Comparison of ENCODE assay signal across 14 mouse cellular contexts in genomic region chr9:48964587-48965040, GRCm38 (mm10). TPM values are rescaled to one million over a fixed set of nuclear protein-coding genes. Genes with fewer than 3 reads are reported as not detected.
DNase-seq lines count a peak whose midpoint lies in the region; ATAC-seq and TF ChIP-seq lines count a peak whose summit lies in the region.
"Had no signal": no experiment of that assay in that cellular context is flagged by ENCODE, and none has a peak within 500 bp of the region (broad histone marks: within the 10 kb centered on the region; RNA-seq: fewer than 3 reads in every experiment).

Gene Htr3b, minus strand, starts transcription at chr9:48964990.

- no peaks in the 10 kb centered on the region for H3K9me3 ChIP-seq in hindbrain, postnatal 0 days (ENCODE audit: low read length)
- H3K9me3 ChIP-seq in hindbrain, embryonic 10.5 days, result no peaks in the 10 kb centered on the region
- no peaks in the 10 kb centered on the region for H3K9me3 ChIP-seq in limb, embryonic 10.5 days (replicated peaks)
- H3K9me3 ChIP-seq: limb, embryonic 13.5 days; midbrain, embryonic 15.5 days had no signal

- no peak within 1 kb of the TSS for H3K9ac ChIP-seq in hindbrain, postnatal 0 days (replicated peaks; ENCODE audit: low read length)
- H3K9ac ChIP-seq: limb, embryonic 13.5 days; midbrain, embryonic 15.5 days had no signal

- no peaks in the 10 kb centered on the region for H3K36me3 ChIP-seq in hindbrain, postnatal 0 days (ENCODE audit: insufficient read depth, low read length)
- no peaks in the 10 kb centered on the region for H3K36me3 ChIP-seq in hindbrain, embryonic 10.5 days
- no peaks in the 10 kb centered on the region for H3K36me3 ChIP-seq in thymus, adult 2 months (ENCODE audit: control insufficient read depth, insufficient read depth, low read length)
- H3K36me3 ChIP-seq in limb, embryonic 10.5 days, result no peaks in the 10 kb centered on the region
- H3K36me3 ChIP-seq: limb, embryonic 13.5 days; midbrain, embryonic 15.5 days had no signal

- no peak within 1 kb of the TSS for H3K4me2 ChIP-seq in hindbrain, postnatal 0 days (ENCODE audit: low read depth, low read length)
- H3K4me2 ChIP-seq: limb, embryonic 13.5 days; midbrain, embryonic 15.5 days had no signal

- WGBS in hindbrain, postnatal 0 days, result 76% methylated on average over 7 of the region's 7 CpGs
- 70% methylated on average over 7 of the region's 7 CpGs for WGBS in hindbrain, embryonic 10.5 days
- WGBS in thymus, adult 2 months, result 54% methylated on average over 7 of the region's 7 CpGs
- WGBS in limb, embryonic 10.5 days, result 73% methylated on average over 7 of the region's 7 CpGs

- H3K27ac ChIP-seq in hindbrain, postnatal 0 days, result no peak within 1 kb of the TSS
- H3K27ac ChIP-seq in hindbrain, embryonic 10.5 days, result no peak within 1 kb of the TSS
- no peak within 1 kb of the TSS for H3K27ac ChIP-seq in thymus, adult 2 months (ENCODE audit: control insufficient read depth, insufficient read depth, low read length)
- H3K27ac ChIP-seq in cortical plate, adult 2 months (ENCODE audit: insufficient read depth, low read length), result no peak within 1 kb of the TSS
- no peak within 1 kb of the TSS for H3K27ac ChIP-seq in limb, embryonic 10.5 days
- H3K27ac ChIP-seq: limb, embryonic 13.5 days; midbrain, embryonic 15.5 days had no signal

- DNase-seq in hindbrain, postnatal 0 days (ENCODE audit: low spot score), result no peak
- DNase-seq in hindbrain, embryonic 10.5 days (ENCODE audit: low spot score), result no peak
- peak; percentile 9 for DNase-seq in thymus, adult 2 months
- DNase-seq in thymus, adult 18-20 months, result no peak
- no peak for DNase-seq in limb, embryonic 10.5 days (ENCODE audit: low spot score)
- no peak for DNase-seq in heart, adult 11 months
- DNase-seq: embryo, embryonic 11 days; kidney, postnatal 25 days had no signal

- H3K4me3 ChIP-seq in hindbrain, postnatal 0 days (ENCODE audit: low read length), result no peak within 1 kb of the TSS
- H3K4me3 ChIP-seq in hindbrain, embryonic 10.5 days, result no peak within 1 kb of the TSS
- H3K4me3 ChIP-seq in thymus, adult 2 months (ENCODE audit: control insufficient read depth, insufficient read depth, low read length), result no peak within 1 kb of the TSS
- H3K4me3 ChIP-seq in cortical plate, adult 2 months (ENCODE audit: insufficient read depth, low read length), result no peak within 1 kb of the TSS
- no peak within 1 kb of the TSS for H3K4me3 ChIP-seq in limb, embryonic 10.5 days
- H3K4me3 ChIP-seq: limb, embryonic 13.5 days; midbrain, embryonic 15.5 days had no signal

- peak; percentile 48; the same call in 1 of the 2 replicates for TF ChIP-seq CTCF in hindbrain, postnatal 0 days (IDR thresholded peaks at IDR 0.05; ENCODE audit: low read depth)
- TF ChIP-seq CTCF in thymus, adult 2 months (IDR thresholded peaks at IDR 0.05; ENCODE audit: borderline replicate concordance, control insufficient read depth, extremely low read depth, insufficient read depth, low read length, poor library complexity), result peak; percentile 21; the same call in 1 of the 2 replicates
- TF ChIP-seq CTCF in cortical plate, adult 2 months (IDR thresholded peaks at IDR 0.05; ENCODE audit: extremely low read depth, insufficient read depth, low read length), result 0 out of 2 replicates have a peak, but pooled peaks have one; percentile 16

- no peaks in the 10 kb centered on the region for H3K4me1 ChIP-seq in hindbrain, postnatal 0 days (ENCODE audit: insufficient read depth, low read length)
- H3K4me1 ChIP-seq in hindbrain, embryonic 10.5 days (replicated peaks), result peaks cover 14% of the 10 kb centered on the region
- no peaks in the 10 kb centered on the region; the same call in 1 of the 2 replicates for H3K4me1 ChIP-seq in thymus, adult 2 months (replicated peaks; ENCODE audit: control insufficient read depth, insufficient read depth, low read length)
- no peaks in the 10 kb centered on the region for H3K4me1 ChIP-seq in cortical plate, adult 2 months (ENCODE audit: control insufficient read depth, insufficient read depth, low read length)
- H3K4me1 ChIP-seq in limb, embryonic 10.5 days, result peaks cover 4% of the 10 kb centered on the region; the same call in 1 of the 2 replicates
- H3K4me1 ChIP-seq: limb, embryonic 13.5 days had no signal

- no peaks in the 10 kb centered on the region for H3K27me3 ChIP-seq in hindbrain, postnatal 0 days (ENCODE audit: insufficient read depth, low read length)
- peaks cover 16% of the 10 kb centered on the region for H3K27me3 ChIP-seq in hindbrain, embryonic 10.5 days (ENCODE audit: insufficient read depth, poor library complexity, severe bottlenecking)
- H3K27me3 ChIP-seq in thymus, adult 2 months (ENCODE audit: control insufficient read depth, insufficient read depth, low read length), result peaks cover 2% of the 10 kb centered on the region; the same call in 1 of the 2 replicates
- peaks cover 23% of the 10 kb centered on the region for H3K27me3 ChIP-seq in limb, embryonic 10.5 days (ENCODE audit: low read depth, poor library complexity, severe bottlenecking)
- H3K27me3 ChIP-seq: midbrain, embryonic 15.5 days had no signal

- no peak for TF ChIP-seq POLR2A in thymus, adult 2 months (IDR thresholded peaks at IDR 0.05; ENCODE audit: control insufficient read depth, extremely low read depth, insufficient read depth, low read length, poor library complexity)
- TF ChIP-seq POLR2A in cortical plate, adult 2 months (IDR thresholded peaks at IDR 0.05; ENCODE audit: extremely low read depth, insufficient read depth, low read length), result no peak

- no peak for ATAC-seq in hindbrain, postnatal 0 days
- ATAC-seq in cerebellum, adult (ENCODE audit: insufficient number of reproducible peaks, low FRiP score, low TSS enrichment), result no peak
- ATAC-seq: forebrain, embryonic 16.5 days; midbrain, embryonic 15.5 days had no signal

RNA-seq across cellular contexts. Expression of gene Htr3b, which starts in this region (rescaled TPM):
- 0.16 TPM in 1 of 2 replicates, not detected in the other for total RNA-seq in hindbrain, postnatal 0 days (2014; rRNA removed)
- 0.19 and 0.25 TPM in 2 replicates for polyA plus RNA-seq in hindbrain, postnatal 0 days (2015; fragmentation: Nextera tagmentation; extraction: Ambion mirVana)
- polyA plus RNA-seq in hindbrain, embryonic 10.5 days (2016; fragmentation: Nextera tagmentation; extraction: Ambion mirVana), result 0.34 and 0.72 TPM in 2 replicates
- polyA plus RNA-seq in thymus, adult 2 months (2012; rRNA removed), result not detected in 2 replicates
- not detected in 2 replicates for polyA plus RNA-seq in cortical plate, adult 2 months (2012; rRNA removed)
- not detected in 2 replicates for polyA plus RNA-seq in limb, embryonic 10.5 days (2016; fragmentation: Nextera tagmentation; extraction: Ambion mirVana)
- total RNA-seq: heart, postnatal 25 days had no signal
- polyA plus RNA-seq: forebrain, embryonic 16.5 days; limb, embryonic 13.5 days; midbrain, embryonic 15.5 days had no signal

Comparison
In these comparisons a context has a peak if more than half of its experiments do, and no peak if none do; other contexts are left out.
1. Peak in DNase-seq in thymus, adult 2 months; RNA of the gene not detected or under 1 TPM.